Mouse (Mus musculus): ENCODE measurements around the gene Abcc1. TPM values are rescaled to one million over a fixed set of nuclear protein-coding genes. Genes with fewer than 3 reads are reported as not detected.

The Abcc1 gene
- polyA plus RNA-seq, 1 experiment: 9.1 TPM

- no peak overlapping the region for H3K27ac ChIP-seq (ENCODE audit: control insufficient read depth, insufficient read depth, low read depth, low read length, poor library complexity)
- peaks cover 2% of the 10 kb centered on the region; the same call in 1 of the 2 replicates for H3K4me1 ChIP-seq (ENCODE audit: control insufficient read depth, insufficient read depth, low read length)
- TF ChIP-seq CTCF (IDR thresholded peaks at IDR 0.05; ENCODE audit: control insufficient read depth, insufficient read depth, low read length) (no peak), POLR2A (IDR thresholded peaks at IDR 0.05; ENCODE audit: borderline replicate concordance, control insufficient read depth, low read depth, low read length) (no peak)
- WGBS: 90% methylated on average over 2 of the region's 2 CpGs
- no peak overlapping the region for H3K4me3 ChIP-seq (replicated peaks; ENCODE audit: control insufficient read depth, low read depth, low read length)
Observed at GRCm38 (mm10) chr16:14475001-14475400, 113.6 kb downstream of the Abcc1 start.

GRCm38 (mm10) chr16:14476056-14476455, 114.7 kb downstream of the Abcc1 start:
- Histone ChIP-seq H3K4me1 (ENCODE audit: control insufficient read depth, insufficient read depth, low read length) (peaks cover 2% of the 10 kb centered on the region; the same call in 1 of the 2 replicates), H3K4me3 (replicated peaks; ENCODE audit: control insufficient read depth, low read depth, low read length) (no peak overlapping the region), H3K27ac (ENCODE audit: control insufficient read depth, insufficient read depth, low read depth, low read length, poor library complexity) (no peak overlapping the region)
- 85% methylated on average over 8 of the region's 8 CpGs for WGBS
- no peak for TF ChIP-seq POLR2A (IDR thresholded peaks at IDR 0.05; ENCODE audit: borderline replicate concordance, control insufficient read depth, low read depth, low read length)
- no peak for TF ChIP-seq CTCF (IDR thresholded peaks at IDR 0.05; ENCODE audit: control insufficient read depth, insufficient read depth, low read length)

DNA sequence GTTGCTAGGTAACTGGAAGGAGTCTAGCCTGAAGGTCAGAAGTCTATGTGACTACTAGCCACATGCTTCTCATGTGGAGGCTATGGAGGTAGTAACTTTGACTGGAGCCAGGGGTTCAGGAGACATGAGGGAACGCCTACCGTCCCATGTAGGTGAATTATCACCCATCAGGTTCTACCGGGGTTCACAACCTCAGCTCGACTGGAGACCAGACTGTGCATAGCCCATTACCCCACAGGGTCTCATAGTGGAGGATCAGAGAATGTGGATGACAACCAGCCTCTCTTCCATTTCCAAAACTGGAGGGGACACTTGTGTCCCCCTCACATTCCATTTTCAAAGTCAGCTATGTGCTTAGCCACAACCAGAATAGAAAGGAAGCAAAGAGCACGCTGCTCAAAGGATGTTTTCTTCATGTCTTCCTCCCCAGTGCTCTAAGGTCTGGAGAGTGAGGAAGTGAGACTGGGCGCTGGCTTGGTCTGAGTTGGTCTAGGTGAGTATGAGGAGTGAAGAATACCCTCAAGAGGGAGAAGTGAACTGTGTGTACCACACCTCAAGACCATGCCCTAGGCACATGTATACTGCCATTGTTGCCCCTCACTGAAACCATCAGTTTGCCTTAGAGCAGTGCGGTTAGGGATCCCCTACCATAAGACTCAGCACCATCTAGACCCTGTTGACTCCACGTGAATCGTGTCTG, 115.5 kb downstream of the Abcc1 start:
- 67% methylated on average over 9 of the region's 9 CpGs for WGBS
- Histone ChIP-seq H3K27ac (ENCODE audit: control insufficient read depth, insufficient read depth, low read depth, low read length, poor library complexity) (no peak overlapping the region), H3K4me1 (ENCODE audit: control insufficient read depth, insufficient read depth, low read length) (peaks cover 2% of the 10 kb centered on the region; the same call in 1 of the 2 replicates), H3K4me3 (replicated peaks; ENCODE audit: control insufficient read depth, low read depth, low read length) (no peak overlapping the region)
- no peak for TF ChIP-seq CTCF (IDR thresholded peaks at IDR 0.05; ENCODE audit: control insufficient read depth, insufficient read depth, low read length)
- no peak for TF ChIP-seq POLR2A (IDR thresholded peaks at IDR 0.05; ENCODE audit: borderline replicate concordance, control insufficient read depth, low read depth, low read length)

GRCm38 (mm10) chr16:14477510-14478300, 116.3 kb downstream of the Abcc1 start:
- H3K4me3 ChIP-seq (replicated peaks; ENCODE audit: control insufficient read depth, low read depth, low read length): no peak overlapping the region
- H3K4me1 ChIP-seq (ENCODE audit: control insufficient read depth, insufficient read depth, low read length): peaks cover 2% of the 10 kb centered on the region; the same call in 1 of the 2 replicates
- WGBS: 32% methylated on average over 10 of the region's 10 CpGs
- H3K27ac ChIP-seq (ENCODE audit: control insufficient read depth, insufficient read depth, low read depth, low read length, poor library complexity): no peak overlapping the region
- TF ChIP-seq POLR2A (IDR thresholded peaks at IDR 0.05; ENCODE audit: borderline replicate concordance, control insufficient read depth, low read depth, low read length) (no peak), CTCF (IDR thresholded peaks at IDR 0.05; ENCODE audit: control insufficient read depth, insufficient read depth, low read length) (no peak)

DNA sequence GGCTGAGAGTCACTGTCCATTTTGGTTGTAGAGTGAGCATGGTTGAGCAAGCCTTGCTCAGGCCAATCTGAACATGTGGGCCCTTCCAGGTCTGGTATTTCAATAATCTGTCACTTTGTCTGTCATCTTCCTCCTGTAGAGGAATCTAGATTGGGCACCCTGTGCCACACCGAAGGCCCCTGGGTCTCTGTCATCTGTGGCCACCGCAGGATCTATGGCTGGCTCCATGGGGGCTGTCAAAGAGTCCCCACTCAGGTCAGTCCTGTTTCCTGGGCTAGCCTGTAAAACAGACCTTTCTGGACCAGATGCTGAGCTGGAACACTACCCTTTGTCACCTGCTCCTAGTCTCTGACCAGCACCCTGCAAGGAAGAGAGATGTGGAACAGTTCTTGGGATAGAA, 118.3 kb downstream of the Abcc1 start:
- no peak overlapping the region for H3K27ac ChIP-seq (ENCODE audit: control insufficient read depth, insufficient read depth, low read depth, low read length, poor library complexity)
- TF ChIP-seq POLR2A (IDR thresholded peaks at IDR 0.05; ENCODE audit: borderline replicate concordance, control insufficient read depth, low read depth, low read length): no peak
- no peak for TF ChIP-seq CTCF (IDR thresholded peaks at IDR 0.05; ENCODE audit: control insufficient read depth, insufficient read depth, low read length)
- H3K4me3 ChIP-seq (replicated peaks; ENCODE audit: control insufficient read depth, low read depth, low read length): no peak overlapping the region
- WGBS: 98% methylated on average over 2 of the region's 2 CpGs
- H3K4me1 ChIP-seq (ENCODE audit: control insufficient read depth, insufficient read depth, low read length): peaks cover 2% of the 10 kb centered on the region; the same call in 1 of the 2 replicates

- TF ChIP-seq POLR2A (IDR thresholded peaks at IDR 0.05; ENCODE audit: borderline replicate concordance, control insufficient read depth, low read depth, low read length) (no peak), CTCF (IDR thresholded peaks at IDR 0.05; ENCODE audit: control insufficient read depth, insufficient read depth, low read length) (no peak)
- no peaks in the 10 kb centered on the region for H3K4me1 ChIP-seq (ENCODE audit: control insufficient read depth, insufficient read depth, low read length)
- WGBS: 80% methylated on average over 1 of the region's 1 CpGs
Observed at GRCm38 (mm10) chr16:14483221-14483620, 121.9 kb downstream of the Abcc1 start.

DNA sequence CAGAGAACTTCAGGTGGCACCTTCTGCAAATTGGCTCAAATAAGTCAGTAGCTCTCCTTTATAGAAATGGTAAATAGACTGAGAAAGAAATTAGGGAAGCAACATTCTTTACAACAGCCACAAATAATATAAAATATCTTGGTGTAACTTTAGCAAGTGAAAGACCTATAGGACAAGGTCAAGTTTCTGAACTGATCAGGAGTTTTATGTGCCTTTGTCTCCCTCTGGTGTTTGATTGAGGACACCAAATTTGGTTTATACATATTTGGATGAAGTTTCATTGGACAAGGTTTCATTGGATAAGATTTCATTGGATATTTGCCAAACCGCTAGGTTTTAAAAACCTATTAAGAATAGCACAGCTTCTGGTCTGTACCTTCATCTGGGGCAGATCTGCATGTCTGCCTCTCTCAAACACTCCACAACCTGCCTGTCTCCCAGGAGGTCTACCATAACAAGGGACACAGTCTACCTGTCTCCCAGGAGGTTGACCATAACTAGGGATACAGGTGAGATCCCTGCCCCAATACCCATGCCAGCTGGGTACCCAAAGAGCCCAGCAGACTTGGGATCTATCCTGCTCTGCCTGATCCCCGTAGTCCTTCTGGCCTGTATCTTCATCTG, 132.2 kb downstream of the Abcc1 start:
- H3K4me3 ChIP-seq (replicated peaks; ENCODE audit: control insufficient read depth, low read depth, low read length): no peak overlapping the region
- WGBS: 76% methylated on average over 2 of the region's 2 CpGs
- TF ChIP-seq POLR2A (IDR thresholded peaks at IDR 0.05; ENCODE audit: borderline replicate concordance, control insufficient read depth, low read depth, low read length) (no peak), CTCF (IDR thresholded peaks at IDR 0.05; ENCODE audit: control insufficient read depth, insufficient read depth, low read length) (no peak)
- H3K27ac ChIP-seq (ENCODE audit: control insufficient read depth, insufficient read depth, low read depth, low read length, poor library complexity): no peak overlapping the region
- no peaks in the 10 kb centered on the region for H3K4me1 ChIP-seq (ENCODE audit: control insufficient read depth, insufficient read depth, low read length)

More at GRCm38 (mm10) chr16:14483221-14483620, 121.9 kb downstream of the Abcc1 start:
- no peak overlapping the region for H3K4me3 ChIP-seq (replicated peaks; ENCODE audit: control insufficient read depth, low read depth, low read length)
- H3K27ac ChIP-seq (ENCODE audit: control insufficient read depth, insufficient read depth, low read depth, low read length, poor library complexity): no peak overlapping the region
